Mouse (Mus musculus) liver, embryonic 11.5 days (tissue): ENCODE results near the gene Adgrl3. TPM values are rescaled to one million over a fixed set of nuclear protein-coding genes. Genes with fewer than 3 reads are reported as not detected.

Experiments
- ATAC-seq: fragments of 200-750 bp; cut with Nextera tagmentation; replicated peaks from 2 replicates; pipeline ENCODE4 v1.8.0; 2017; ENCODE audit warnings: moderate number of reproducible peaks, mild to moderate bottlenecking, moderate TSS enrichment, moderate library complexity; ENCODE audit not compliant: low FRiP score
- DNase-seq: peaks from one replicate; pipeline ENCODE4 v3.0.0-alpha.2; 2017; ENCODE audit warnings: low spot score
- H3K27ac ChIP-seq: fragments of 300-500 bp; sonication (generic); 2 replicates; pipeline ENCODE4 v1.5.1; 2014; ENCODE audit warnings: mild to moderate bottlenecking, low read depth, low read length, control low read depth
- H3K27me3 ChIP-seq: fragments of 300-500 bp; sonication (generic); replicated peaks from 2 replicates; pipeline ENCODE4 v1.6.1; 2014; ENCODE audit warnings: low read length, mixed read lengths; ENCODE audit not compliant: control insufficient read depth, insufficient read depth
- H3K36me3 ChIP-seq: fragments of 300-500 bp; sonication (generic); 2 replicates; pipeline ENCODE4 v1.6.1; 2014; ENCODE audit warnings: mild to moderate bottlenecking, low read length, moderate library complexity, mixed read lengths; ENCODE audit not compliant: control insufficient read depth, insufficient read depth
- H3K4me1 ChIP-seq: fragments of 300-500 bp; sonication (generic); replicated peaks from 2 replicates; pipeline ENCODE4 v1.6.1; 2014; ENCODE audit warnings: low read length, mixed read lengths; ENCODE audit not compliant: control insufficient read depth, insufficient read depth
- H3K4me2 ChIP-seq: fragments of 300-500 bp; sonication (generic); 2 replicates; pipeline ENCODE4 v1.6.1; 2014; ENCODE audit warnings: mild to moderate bottlenecking, control low read depth, moderate library complexity
- H3K4me3 ChIP-seq: fragments of 300-500 bp; sonication (generic); 2 replicates; pipeline ENCODE4 v1.5.1; 2014; ENCODE audit warnings: low read depth, low read length, control low read depth
- H3K9ac ChIP-seq: fragments of 300-500 bp; sonication (generic); 2 replicates; pipeline ENCODE4 v1.6.1; 2014; ENCODE audit warnings: low read depth, low read length, control low read depth
- H3K9me3 ChIP-seq: fragments of 300-500 bp; sonication (generic); 2 replicates; pipeline ENCODE4 v1.6.1; 2016; ENCODE audit warnings: low read length, inconsistent platforms, mixed read lengths; ENCODE audit not compliant: control insufficient read depth
- WGBS: fragments of 180-500 bp; shearing (Covaris S2); extraction: QIAGEN DNeasy Blood & Tissue Kit; methylation state at CpG from one replicate; pipeline ENCODE4 v1.1.7; 2014; 5-methylcytosine and 5-hydroxymethylcytosine counted together
- polyA plus RNA-seq: library from polyadenylated mRNA; unstranded; fragments of >200 nt; fragmentation: Nextera tagmentation; extraction: Ambion mirVana; gene quantifications from 2 replicates; pipeline ENCODE4 v1.2.1, GENCODE M21; 2014

Adgrl3 gene
- polyA plus RNA-seq, 1 experiment from 2014 or later, result 9.1 TPM

DNA sequence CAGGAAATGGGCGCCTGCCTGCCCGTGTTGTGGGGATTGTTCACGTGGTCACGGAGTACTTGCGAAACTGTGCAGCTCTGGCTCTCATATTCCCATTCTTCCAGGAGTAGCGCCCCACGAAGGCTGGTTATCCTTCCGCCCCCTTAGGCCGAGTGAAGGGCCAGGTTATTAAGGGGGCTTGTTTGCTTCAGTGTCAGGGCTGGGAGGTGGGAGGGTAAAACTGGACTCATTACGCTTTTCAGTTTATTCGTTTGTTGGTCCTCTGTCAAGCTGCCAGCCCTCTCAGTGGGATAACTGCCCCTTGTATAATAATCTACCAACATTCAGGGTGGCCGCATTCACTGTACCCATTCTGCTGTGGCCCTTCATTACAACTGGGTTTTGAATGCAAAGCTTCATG, 135.9 kb downstream of the Adgrl3 start:
- Histone ChIP-seq H3K9ac (no peak overlapping the region), H3K4me2 (no peak overlapping the region), H3K27ac (no peak overlapping the region), H3K4me1 (no peaks in the 10 kb centered on the region), H3K9me3 (no peaks in the 10 kb centered on the region), H3K4me3 (no peak overlapping the region), H3K27me3 (no peaks in the 10 kb centered on the region), H3K36me3 (no peaks in the 10 kb centered on the region)
- 79% methylated on average over 12 of the region's 12 CpGs for WGBS
- DNase-seq (no peak), ATAC-seq (no peak)

DNA sequence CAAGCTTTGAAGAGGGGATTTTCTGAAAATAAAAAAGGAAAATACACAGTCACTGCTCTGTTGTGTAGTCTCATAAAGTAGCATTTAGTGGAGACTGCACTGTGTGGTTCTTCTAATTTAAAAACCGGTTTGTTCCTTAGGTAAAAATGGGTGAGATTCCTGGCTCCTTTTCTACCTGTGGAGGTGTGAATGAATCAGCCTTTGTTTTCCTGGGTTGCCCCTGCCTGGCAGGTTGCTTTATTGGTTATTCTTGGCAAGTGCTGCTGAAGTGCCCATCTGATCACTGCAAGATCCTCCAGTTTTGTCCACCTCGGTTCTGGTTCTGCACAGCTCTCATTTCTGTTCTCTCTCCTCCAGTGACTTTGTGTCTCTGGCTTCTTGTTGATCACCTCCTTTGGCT, 136.3 kb downstream of the Adgrl3 start:
- DNase-seq (no peak), ATAC-seq (no peak)
- no peaks in the 10 kb centered on the region for H3K27me3 ChIP-seq
- H3K4me2 ChIP-seq, result no peak overlapping the region
- 43% methylated on average over 2 of the region's 2 CpGs for WGBS
- H3K27ac ChIP-seq, result no peak overlapping the region
- no peaks in the 10 kb centered on the region for H3K9me3 ChIP-seq
- no peak overlapping the region for H3K4me3 ChIP-seq
- no peaks in the 10 kb centered on the region for H3K4me1 ChIP-seq
- no peak overlapping the region for H3K9ac ChIP-seq
- no peaks in the 10 kb centered on the region for H3K36me3 ChIP-seq

DNA sequence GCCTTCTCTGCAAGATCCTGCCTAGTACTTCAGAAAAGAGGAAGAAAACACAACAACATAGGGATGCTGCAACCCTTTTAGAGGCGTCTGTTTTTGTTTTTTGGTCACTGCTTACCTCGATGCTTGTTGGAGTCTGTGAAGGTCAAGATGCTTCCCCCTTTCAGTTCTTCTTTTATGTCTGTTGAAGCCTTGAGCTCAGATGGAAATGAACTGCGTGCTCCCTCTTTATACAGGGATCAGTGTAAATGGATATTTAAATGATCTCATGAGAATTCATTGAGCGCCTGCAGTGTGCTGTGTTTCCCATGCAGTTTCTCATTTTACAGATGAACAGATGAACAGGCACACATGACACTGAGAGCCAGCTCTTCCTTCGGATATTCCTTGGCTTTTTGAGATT, 136.9 kb downstream of the Adgrl3 start:
- ATAC-seq (no peak), DNase-seq (no peak)
- H3K4me2 ChIP-seq, result no peak overlapping the region
- no peaks in the 10 kb centered on the region for H3K4me1 ChIP-seq
- H3K27ac ChIP-seq, result no peak overlapping the region
- H3K4me3 ChIP-seq, result no peak overlapping the region
- WGBS, result 60% methylated on average over 5 of the region's 5 CpGs
- H3K36me3 ChIP-seq, result no peaks in the 10 kb centered on the region
- no peaks in the 10 kb centered on the region for H3K27me3 ChIP-seq
- no peaks in the 10 kb centered on the region for H3K9me3 ChIP-seq
- no peak overlapping the region for H3K9ac ChIP-seq

DNA sequence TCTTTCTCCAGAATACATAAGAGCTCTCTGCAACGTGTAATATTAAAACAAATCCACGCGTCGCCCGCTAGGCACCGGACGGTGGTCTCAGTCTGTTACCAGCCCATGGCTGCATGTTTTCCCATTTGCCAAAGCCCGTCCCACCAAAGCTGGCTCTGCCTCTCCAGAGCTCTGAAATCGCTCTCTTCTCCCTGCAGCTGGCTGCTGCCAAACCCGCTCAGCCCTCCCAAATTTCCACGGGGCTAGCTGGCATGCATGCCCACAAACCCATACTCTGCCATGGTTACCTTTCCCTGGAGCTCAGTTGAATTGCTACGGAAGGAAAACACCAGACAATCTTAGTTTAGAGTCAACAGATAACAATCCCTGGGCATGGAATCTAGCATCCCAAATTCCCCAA, 139.1 kb downstream of the Adgrl3 start:
- no peak overlapping the region for H3K9ac ChIP-seq
- H3K9me3 ChIP-seq, result no peaks in the 10 kb centered on the region
- no peak for ATAC-seq
- H3K4me1 ChIP-seq, result no peaks in the 10 kb centered on the region
- 87% methylated on average over 12 of the region's 12 CpGs for WGBS
- H3K36me3 ChIP-seq, result no peaks in the 10 kb centered on the region
- no peak overlapping the region for H3K27ac ChIP-seq
- no peaks in the 10 kb centered on the region for H3K27me3 ChIP-seq
- H3K4me3 ChIP-seq, result no peak overlapping the region
- no peak for DNase-seq
- no peak overlapping the region for H3K4me2 ChIP-seq

DNA sequence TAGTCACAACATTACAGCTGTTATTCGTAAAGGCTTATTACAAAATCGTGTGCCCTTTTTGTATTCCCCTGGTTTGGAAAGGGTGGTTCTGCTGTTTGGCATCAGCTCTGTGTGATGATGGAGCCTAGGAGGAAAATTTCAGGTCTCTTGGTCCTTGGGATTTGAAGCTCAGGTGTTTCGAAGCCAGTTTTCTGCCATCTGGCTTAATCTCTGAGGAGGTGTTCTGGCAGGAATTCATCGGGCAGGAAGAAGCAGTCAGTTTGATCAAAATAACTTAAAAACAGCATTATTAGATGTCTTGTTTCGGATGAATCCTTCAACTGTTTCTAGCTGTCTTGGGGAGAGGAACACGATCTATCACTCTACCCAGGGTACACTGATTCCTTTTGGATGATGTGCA, 140.5 kb downstream of the Adgrl3 start:
- Histone ChIP-seq H3K4me2 (no peak overlapping the region), H3K9ac (no peak overlapping the region), H3K4me3 (no peak overlapping the region), H3K36me3 (no peaks in the 10 kb centered on the region), H3K27me3 (no peaks in the 10 kb centered on the region), H3K9me3 (no peaks in the 10 kb centered on the region), H3K27ac (no peak overlapping the region), H3K4me1 (no peaks in the 10 kb centered on the region)
- WGBS, result 86% methylated on average over 6 of the region's 6 CpGs
- no peak for ATAC-seq
- DNase-seq, result no peak

DNA sequence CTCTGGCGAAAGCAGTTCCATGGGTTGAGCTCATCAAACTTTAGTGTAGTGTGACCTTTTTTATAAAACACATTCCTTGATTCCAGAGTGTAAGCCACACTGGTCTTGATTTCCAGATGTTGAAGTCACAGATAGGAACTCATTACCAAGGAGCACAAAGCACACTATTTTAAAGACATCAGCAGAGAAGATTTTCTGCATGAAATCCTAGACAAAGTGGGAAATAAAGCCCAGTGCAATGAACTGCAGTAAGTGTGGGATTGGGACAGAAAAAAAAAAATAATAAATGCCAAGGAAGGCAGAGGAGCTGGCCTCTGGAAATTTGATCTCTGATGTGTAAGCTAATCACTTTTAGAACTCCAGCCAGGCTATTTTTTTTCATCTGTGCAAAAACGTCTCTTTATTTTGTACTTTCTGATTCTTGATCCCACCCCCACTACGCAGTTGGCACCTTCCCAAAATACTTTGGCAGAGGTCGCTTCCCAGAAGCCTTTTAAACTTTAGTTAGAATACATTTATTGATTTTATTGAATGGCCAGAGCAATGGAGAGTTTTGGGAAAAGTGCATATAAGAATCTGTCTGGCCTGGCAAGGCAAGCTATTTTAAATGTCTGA, 169.0 kb downstream of the Adgrl3 start:
- H3K9me3 ChIP-seq, result no peaks in the 10 kb centered on the region
- no peaks in the 10 kb centered on the region for H3K36me3 ChIP-seq
- no peaks in the 10 kb centered on the region for H3K4me1 ChIP-seq
- no peak for DNase-seq
- H3K9ac ChIP-seq, result no peak overlapping the region
- no peaks in the 10 kb centered on the region for H3K27me3 ChIP-seq
- no peak for ATAC-seq
- no peak overlapping the region for H3K27ac ChIP-seq
- WGBS, result 56% methylated on average over 4 of the region's 4 CpGs
- H3K4me2 ChIP-seq, result no peak overlapping the region
- H3K4me3 ChIP-seq, result no peak overlapping the region

DNA sequence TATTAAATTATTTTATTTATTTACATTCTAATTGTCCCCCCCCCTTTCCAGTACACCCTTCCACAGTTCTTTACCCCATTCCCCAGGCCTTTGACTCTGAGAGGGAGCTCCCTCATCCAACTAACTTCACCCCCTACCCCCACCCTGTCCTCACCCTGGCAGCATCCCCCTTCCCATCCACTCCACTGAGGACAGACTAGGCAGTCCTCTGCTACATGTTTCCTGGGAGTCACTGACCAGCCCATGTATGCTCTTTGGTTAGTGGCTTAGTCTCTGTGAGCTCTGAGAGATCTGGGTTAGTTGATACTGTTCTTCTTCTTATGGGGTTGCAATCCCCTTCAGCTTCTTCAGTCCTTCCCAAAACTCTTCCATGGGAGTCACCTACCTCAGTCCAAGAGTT, 180.4 kb downstream of the Adgrl3 start:
- H3K27ac ChIP-seq, result no peak overlapping the region
- no peak for DNase-seq
- no peaks in the 10 kb centered on the region for H3K4me1 ChIP-seq
- H3K4me3 ChIP-seq, result no peak overlapping the region
- H3K4me2 ChIP-seq, result no peak overlapping the region
- no peaks in the 10 kb centered on the region for H3K36me3 ChIP-seq
- H3K27me3 ChIP-seq, result no peaks in the 10 kb centered on the region
- ATAC-seq, result no peak
- H3K9me3 ChIP-seq, result no peaks in the 10 kb centered on the region
- H3K9ac ChIP-seq, result no peak overlapping the region

DNA sequence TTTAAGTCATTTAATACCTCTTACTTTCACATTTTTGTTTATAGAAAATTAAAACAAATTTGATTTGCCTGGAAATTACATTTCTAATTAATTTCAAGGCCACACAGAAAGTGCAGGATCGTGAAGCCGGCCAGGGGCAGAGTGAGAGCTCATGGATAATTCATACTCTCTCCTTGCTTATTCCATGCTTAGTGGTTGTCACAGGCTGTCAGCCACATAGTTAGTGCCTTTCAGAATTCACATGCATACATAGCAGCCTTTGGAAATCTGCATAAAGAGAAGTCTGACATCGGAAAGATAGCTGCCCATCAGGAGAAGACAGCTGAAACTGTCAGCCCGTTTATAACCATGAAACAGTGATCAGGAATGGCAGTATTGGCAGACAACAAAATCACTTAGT, 181.9 kb downstream of the Adgrl3 start:
- DNase-seq, result no peak
- Histone ChIP-seq H3K27me3 (no peaks in the 10 kb centered on the region), H3K9me3 (no peaks in the 10 kb centered on the region), H3K9ac (no peak overlapping the region), H3K36me3 (no peaks in the 10 kb centered on the region), H3K4me3 (no peak overlapping the region), H3K27ac (no peak overlapping the region), H3K4me2 (no peak overlapping the region), H3K4me1 (no peaks in the 10 kb centered on the region)
- no peak for ATAC-seq
- 84% methylated on average over 4 of the region's 4 CpGs for WGBS

DNA sequence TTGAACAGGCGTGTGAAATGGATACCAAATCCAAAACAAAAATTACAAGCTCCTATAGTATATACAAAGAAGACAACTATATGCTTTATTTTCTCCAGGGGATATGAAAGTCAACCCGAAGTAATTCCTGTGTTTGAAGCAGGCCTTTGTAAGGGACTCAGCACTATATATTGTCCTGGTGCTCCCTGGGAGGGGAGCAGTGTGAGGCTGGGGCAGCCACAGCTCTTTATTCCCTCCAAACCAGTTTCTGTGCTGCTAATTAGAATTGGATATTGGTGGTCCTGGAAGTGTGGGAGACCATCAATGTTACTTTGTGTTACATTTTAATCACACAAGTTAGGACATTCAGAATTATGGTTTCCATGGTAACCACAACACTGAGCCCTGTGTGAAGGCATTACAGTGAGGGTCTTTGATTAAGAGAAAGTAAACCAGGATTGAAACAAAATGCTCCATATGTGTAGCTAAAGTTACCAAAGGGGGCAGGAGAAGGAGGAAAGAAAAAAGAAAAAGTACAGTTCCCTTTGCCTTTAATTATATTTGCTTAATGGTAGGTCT, 198.6 kb downstream of the Adgrl3 start:
- Histone ChIP-seq H3K27me3 (no peaks in the 10 kb centered on the region), H3K9ac (no peak overlapping the region), H3K27ac (no peak overlapping the region), H3K4me1 (no peaks in the 10 kb centered on the region), H3K36me3 (no peaks in the 10 kb centered on the region), H3K9me3 (no peaks in the 10 kb centered on the region), H3K4me2 (no peak overlapping the region), H3K4me3 (no peak overlapping the region)
- WGBS, result 77% methylated on average over 2 of the region's 2 CpGs
- DNase-seq (no peak), ATAC-seq (no peak)
